Mouse (Mus musculus) embryonic facial prominence, embryonic 13.5 days (tissue): Measurements from ENCODE around the gene Oxsr1. TPM values are rescaled to one million over a fixed set of nuclear protein-coding genes. Genes with fewer than 3 reads are reported as not detected.

Experiments used
- ATAC-seq: fragments of 200-750 bp; cut with Nextera tagmentation; 2 replicates; pipeline ENCODE4 v1.8.0; 2017; ENCODE audit warnings: low read depth; ENCODE audit not compliant: insufficient number of reproducible peaks, insufficient read depth, low FRiP score, low TSS enrichment
- H3K27ac ChIP-seq: fragments of 300-500 bp; sonication (generic); 2 replicates; pipeline ENCODE4 v1.5.1; 2015; ENCODE audit warnings: moderate library complexity, mild to moderate bottlenecking, inconsistent platforms
- H3K27me3 ChIP-seq: fragments of 300-500 bp; sonication (generic); 2 replicates; pipeline ENCODE4 v1.6.1; 2015; ENCODE audit warnings: mild to moderate bottlenecking, inconsistent platforms
- H3K36me3 ChIP-seq: fragments of 300-500 bp; sonication (generic); 2 replicates; pipeline ENCODE4 v1.6.1; 2015; ENCODE audit warnings: mild to moderate bottlenecking, inconsistent platforms
- H3K4me1 ChIP-seq: fragments of 300-500 bp; sonication (generic); 2 replicates; pipeline ENCODE4 v1.6.1; 2015; ENCODE audit warnings: inconsistent platforms
- H3K4me2 ChIP-seq: fragments of 300-500 bp; sonication (generic); 2 replicates; pipeline ENCODE4 v1.6.1; 2015; ENCODE audit warnings: moderate library complexity, mild to moderate bottlenecking, inconsistent platforms
- H3K4me3 ChIP-seq: fragments of 300-500 bp; sonication (generic); 2 replicates; pipeline ENCODE4 v1.5.1; 2015; ENCODE audit warnings: mild to moderate bottlenecking, inconsistent platforms
- H3K9ac ChIP-seq: fragments of 300-500 bp; sonication (generic); 2 replicates; pipeline ENCODE4 v1.6.1; 2015; ENCODE audit warnings: mild to moderate bottlenecking, inconsistent platforms
- H3K9me3 ChIP-seq: fragments of 300-500 bp; sonication (generic); 2 replicates; pipeline ENCODE4 v1.6.1; 2016; ENCODE audit warnings: inconsistent platforms
- WGBS: fragments of 180-500 bp; shearing (Covaris S2); methylation state at CpG from one replicate; pipeline ENCODE4 v1.1.7; 2015; ENCODE audit warnings: mixed read lengths; 5-methylcytosine and 5-hydroxymethylcytosine counted together
- polyA plus RNA-seq: library from polyadenylated mRNA; unstranded; fragments of >200 nt; fragmentation: Nextera tagmentation; extraction: Ambion mirVana; gene quantifications from 2 replicates; pipeline ENCODE4 v1.2.1, GENCODE M21; 2015

The Oxsr1 gene
- polyA plus RNA-seq, 1 experiment from 2014 or later: 11.7 TPM

GRCm38 (mm10) chr9:119335571-119335970 lies 13.3 kb upstream of the Oxsr1 start:
- no peak overlapping the region for H3K27ac ChIP-seq
- WGBS: 88% methylated on average over 4 of the region's 4 CpGs
- H3K4me3 ChIP-seq: no peak overlapping the region
- no peak for ATAC-seq
- H3K9ac ChIP-seq: no peak overlapping the region
- H3K36me3 ChIP-seq: no peaks in the 10 kb centered on the region
- no peaks in the 10 kb centered on the region for H3K27me3 ChIP-seq
- peaks cover 13% of the 10 kb centered on the region for H3K4me1 ChIP-seq
- H3K4me2 ChIP-seq: no peak overlapping the region
- H3K9me3 ChIP-seq: no peaks in the 10 kb centered on the region

- H3K9me3 ChIP-seq: no peaks in the 10 kb centered on the region
- no peak overlapping the region for H3K4me2 ChIP-seq
- no peak overlapping the region for H3K4me3 ChIP-seq
- no peak overlapping the region for H3K9ac ChIP-seq
- no peak overlapping the region for H3K27ac ChIP-seq
- no peak for ATAC-seq
- no peaks in the 10 kb centered on the region for H3K36me3 ChIP-seq
- peaks cover 5% of the 10 kb centered on the region for H3K4me1 ChIP-seq
- H3K27me3 ChIP-seq: no peaks in the 10 kb centered on the region
- WGBS: 88% methylated on average over 2 of the region's 2 CpGs
Observed at GRCm38 (mm10) chr9:119334834-119335233, 12.6 kb upstream of the Oxsr1 start.

- WGBS: 61% methylated on average over 10 of the region's 10 CpGs
- Histone ChIP-seq H3K4me1 (peaks cover 4% of the 10 kb centered on the region), H3K27ac (no peak overlapping the region), H3K4me3 (no peak overlapping the region), H3K27me3 (no peaks in the 10 kb centered on the region), H3K4me2 (no peak overlapping the region), H3K36me3 (no peaks in the 10 kb centered on the region), H3K9me3 (no peaks in the 10 kb centered on the region), H3K9ac (no peak overlapping the region)
- ATAC-seq: no peak
Observed at GRCm38 (mm10) chr9:119334324-119334723, 12.1 kb upstream of the Oxsr1 start.

GRCm38 (mm10) chr9:119330186-119330963 lies 8.1 kb upstream of the Oxsr1 start:
- Histone ChIP-seq H3K36me3 (no peaks in the 10 kb centered on the region), H3K9ac (no peak overlapping the region), H3K4me2 (no peak overlapping the region), H3K27me3 (no peaks in the 10 kb centered on the region), H3K4me1 (no peaks in the 10 kb centered on the region), H3K27ac (no peak overlapping the region), H3K4me3 (no peak overlapping the region), H3K9me3 (no peaks in the 10 kb centered on the region)
- ATAC-seq: no peak
- WGBS: 87% methylated on average over 15 of the region's 15 CpGs

GRCm38 (mm10) chr9:119328488-119328887 lies 6.3 kb upstream of the Oxsr1 start:
- Histone ChIP-seq H3K4me3 (no peak overlapping the region), H3K27ac (no peak overlapping the region), H3K4me2 (no peak overlapping the region), H3K27me3 (no peaks in the 10 kb centered on the region), H3K9ac (no peak overlapping the region), H3K36me3 (no peaks in the 10 kb centered on the region), H3K9me3 (no peaks in the 10 kb centered on the region), H3K4me1 (peaks cover under 1% of the 10 kb centered on the region; the same call in 1 of the 2 replicates)
- WGBS: 78% methylated on average over 3 of the region's 3 CpGs
- ATAC-seq: no peak

GRCm38 (mm10) chr9:119324130-119324529 lies 1.9 kb upstream of the Oxsr1 start:
- Histone ChIP-seq H3K9me3 (no peaks in the 10 kb centered on the region), H3K9ac (no peak overlapping the region), H3K27ac (no peak overlapping the region), H3K4me3 (no peak overlapping the region), H3K36me3 (no peaks in the 10 kb centered on the region), H3K27me3 (no peaks in the 10 kb centered on the region), H3K4me1 (peaks cover 19% of the 10 kb centered on the region), H3K4me2 (no peak overlapping the region)
- WGBS: 73% methylated on average over 1 of the region's 1 CpGs
- no peak for ATAC-seq

- WGBS: 7% methylated on average over 9 of the region's 9 CpGs
- Histone ChIP-seq H3K4me2 (peak overlapping the region; percentile 97), H3K27me3 (no peaks in the 10 kb centered on the region), H3K36me3 (no peaks in the 10 kb centered on the region), H3K9me3 (no peaks in the 10 kb centered on the region), H3K4me1 (peaks cover 19% of the 10 kb centered on the region), H3K27ac (peak overlapping the region; percentile 89), H3K4me3 (peak overlapping the region; percentile 90), H3K9ac (peak overlapping the region; percentile 85)
- no peak for ATAC-seq
Observed at GRCm38 (mm10) chr9:119323260-119323645, 1.0 kb upstream of the Oxsr1 start.

GRCm38 (mm10) chr9:119321392-119322229 lies 616 bp downstream of the Oxsr1 start:
- H3K4me1 ChIP-seq: peaks cover 19% of the 10 kb centered on the region
- under 1% methylated on average over 57 of the region's 59 CpGs for WGBS

GRCm38 (mm10) chr9:119320946-119321345 lies 1.3 kb downstream of the Oxsr1 start:
- no peaks in the 10 kb centered on the region for H3K36me3 ChIP-seq
- peak overlapping the region; percentile 85 for H3K9ac ChIP-seq
- ATAC-seq: no peak
- no peaks in the 10 kb centered on the region for H3K27me3 ChIP-seq
- H3K9me3 ChIP-seq: no peaks in the 10 kb centered on the region
- WGBS: 16% methylated on average over 7 of the region's 7 CpGs
- peak overlapping the region; percentile 97 for H3K4me2 ChIP-seq
- H3K4me3 ChIP-seq: peak overlapping the region; percentile 90
- H3K27ac ChIP-seq: no peak overlapping the region
- peaks cover 19% of the 10 kb centered on the region for H3K4me1 ChIP-seq

More at GRCm38 (mm10) chr9:119321392-119322229, 616 bp downstream of the Oxsr1 start:
- H3K27ac ChIP-seq: peak overlapping the region; percentile 89
- no peaks in the 10 kb centered on the region for H3K36me3 ChIP-seq
- H3K9ac ChIP-seq: peak overlapping the region; percentile 85
- H3K27me3 ChIP-seq: no peaks in the 10 kb centered on the region
- peak; percentile 28 for ATAC-seq
- no peaks in the 10 kb centered on the region for H3K9me3 ChIP-seq
- H3K4me2 ChIP-seq: peak overlapping the region; percentile 97
- H3K4me3 ChIP-seq: peak overlapping the region; percentile 90

GRCm38 (mm10) chr9:119320446-119320845 lies 1.8 kb downstream of the Oxsr1 start:
- Histone ChIP-seq H3K9ac (no peak overlapping the region), H3K4me1 (peaks cover 19% of the 10 kb centered on the region), H3K9me3 (no peaks in the 10 kb centered on the region), H3K27ac (no peak overlapping the region), H3K4me3 (no peak overlapping the region), H3K4me2 (peak overlapping the region; percentile 97), H3K27me3 (no peaks in the 10 kb centered on the region), H3K36me3 (no peaks in the 10 kb centered on the region)
- no peak for ATAC-seq
- WGBS: 82% methylated on average over 7 of the region's 7 CpGs

GRCm38 (mm10) chr9:119318891-119319290 lies 3.3 kb downstream of the Oxsr1 start:
- Histone ChIP-seq H3K4me1 (peaks cover 19% of the 10 kb centered on the region), H3K27ac (no peak overlapping the region), H3K36me3 (no peaks in the 10 kb centered on the region), H3K9me3 (no peaks in the 10 kb centered on the region), H3K27me3 (no peaks in the 10 kb centered on the region), H3K4me2 (no peak overlapping the region), H3K9ac (no peak overlapping the region), H3K4me3 (no peak overlapping the region)
- 86% methylated on average over 1 of the region's 1 CpGs for WGBS
- ATAC-seq: no peak

- H3K4me2 ChIP-seq: no peak overlapping the region
- H3K4me3 ChIP-seq: no peak overlapping the region
- H3K27me3 ChIP-seq: no peaks in the 10 kb centered on the region
- WGBS: 92% methylated on average over 10 of the region's 10 CpGs
- no peaks in the 10 kb centered on the region for H3K4me1 ChIP-seq
- H3K9ac ChIP-seq: no peak overlapping the region
- H3K27ac ChIP-seq: no peak overlapping the region
- no peaks in the 10 kb centered on the region for H3K9me3 ChIP-seq
- no peak for ATAC-seq
- no peaks in the 10 kb centered on the region for H3K36me3 ChIP-seq
Observed at GRCm38 (mm10) chr9:119313096-119313495, 9.1 kb downstream of the Oxsr1 start.
